Mouse (Mus musculus) urinary bladder, postnatal 10 days (tissue): ENCODE results near the gene Utp6.

Experiments
- DNase-seq: peaks from one replicate; pipeline ENCODE4 v3.0.0; 2022; ENCODE audit warnings: low spot score

The Utp6 gene

DNA sequence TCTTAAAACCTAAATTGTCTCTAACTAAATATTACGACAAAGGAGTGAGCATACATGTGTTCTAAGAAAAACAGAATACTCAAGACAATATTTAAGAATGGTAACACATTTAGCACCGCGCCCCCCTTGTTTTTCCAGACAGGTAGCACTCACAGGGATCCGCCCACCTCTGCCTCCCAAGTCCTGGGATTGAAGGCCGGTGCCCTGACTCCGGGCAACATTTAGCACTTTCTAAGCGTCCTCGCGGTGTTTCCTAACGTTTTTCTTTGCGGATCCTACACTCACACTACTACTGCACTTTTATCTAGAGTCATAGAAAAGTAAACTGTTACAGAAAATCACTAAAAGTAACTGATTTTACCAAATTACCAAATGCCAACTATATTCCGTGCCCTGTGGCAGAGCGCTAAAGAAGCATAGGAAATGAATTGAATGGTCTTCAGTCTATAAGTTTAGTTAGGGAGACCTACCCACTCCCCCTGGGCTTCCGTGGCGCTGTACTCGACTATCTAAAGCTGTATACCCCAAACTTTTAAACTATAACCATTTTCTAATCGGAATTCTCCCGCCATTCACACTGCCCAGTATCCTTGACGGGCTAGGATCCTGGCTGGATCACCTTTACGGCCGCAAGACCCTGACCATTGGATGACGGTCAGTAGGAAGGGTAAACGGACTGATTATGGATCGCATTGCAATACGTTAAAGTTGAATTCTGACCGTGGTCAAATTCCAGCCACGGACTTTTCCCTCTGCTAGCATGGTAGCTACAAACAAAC, 655 bp downstream of the Utp6 start:
- no peak for DNase-seq

DNA sequence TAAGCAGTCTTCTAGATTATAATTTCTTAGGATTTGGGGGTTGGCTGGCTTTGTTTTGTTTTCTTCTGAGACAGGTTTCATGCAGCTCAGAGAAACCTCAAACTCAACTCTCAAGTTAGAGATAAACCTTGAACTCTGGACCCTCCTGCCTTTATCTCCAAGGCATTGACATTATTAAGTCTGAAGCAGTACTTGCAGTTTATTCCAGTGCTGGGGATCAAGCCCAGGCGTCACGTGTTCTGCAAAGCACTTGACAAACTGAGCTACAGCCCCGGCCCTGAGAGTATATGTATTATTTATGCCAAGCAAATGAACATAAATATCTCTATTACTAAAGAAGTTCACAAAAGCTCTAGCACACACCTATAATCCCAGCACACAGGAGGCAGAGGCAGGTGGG, 14.9 kb downstream of the Utp6 start:
- no peak for DNase-seq

DNA sequence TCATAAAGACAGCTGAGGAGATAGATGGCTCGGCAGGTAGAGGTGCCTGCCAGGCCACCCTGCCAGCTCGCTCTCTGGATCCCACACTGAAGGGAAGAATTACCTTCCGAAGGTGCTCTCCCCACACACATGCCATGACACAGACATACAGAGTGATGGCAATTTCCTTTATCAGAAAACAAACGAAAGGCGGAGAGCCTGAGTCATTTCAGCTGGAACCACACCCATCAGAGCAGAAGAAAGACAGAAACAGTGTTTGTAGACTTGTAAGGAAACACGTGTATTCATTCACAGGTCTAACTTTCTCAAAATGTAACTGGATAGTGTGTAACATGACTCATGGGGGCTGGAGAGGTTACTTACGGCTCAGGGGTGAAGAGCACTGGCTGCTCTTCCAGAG, 18.6 kb downstream of the Utp6 start:
- no peak for DNase-seq

DNA sequence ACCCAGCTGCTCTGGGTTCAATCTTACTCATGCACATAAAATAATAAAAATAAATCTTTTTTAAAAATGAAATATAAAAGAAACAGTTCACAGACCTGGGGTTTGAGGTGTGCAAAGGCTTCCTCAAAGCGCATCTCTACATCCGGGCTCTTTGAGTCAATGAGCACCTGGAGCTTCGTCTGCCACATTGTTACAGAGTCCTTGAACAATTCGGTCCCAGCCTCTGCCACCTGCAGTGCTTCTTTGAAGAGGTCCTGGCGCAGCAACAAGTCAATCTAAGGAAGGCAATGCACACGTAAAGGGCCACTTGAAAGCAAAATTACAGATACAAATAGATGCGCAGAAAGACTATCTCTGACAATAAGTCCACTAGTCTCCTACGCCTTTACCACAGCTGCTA, 19.1 kb downstream of the Utp6 start:
- DNase-seq: no peak

DNA sequence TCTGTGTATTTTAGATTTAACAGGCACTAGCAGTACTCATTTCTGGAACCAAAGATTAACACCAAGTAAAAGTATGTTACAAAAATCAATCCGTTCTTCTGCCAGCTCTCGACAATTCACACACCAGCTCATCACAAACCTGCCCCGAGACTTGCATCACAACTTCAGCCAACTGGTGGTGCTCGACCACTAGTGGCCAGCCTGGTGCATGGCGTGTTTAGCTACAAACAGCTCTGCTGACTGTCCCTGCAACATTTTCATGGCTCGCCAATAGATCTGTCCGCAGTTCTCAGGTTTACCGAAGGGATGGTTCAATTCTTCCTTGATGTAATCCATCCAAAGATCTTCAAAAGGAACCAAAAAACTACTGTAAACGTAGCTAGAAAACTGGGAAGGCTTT, 26.4 kb downstream of the Utp6 start:
- DNase-seq: no peak

DNA sequence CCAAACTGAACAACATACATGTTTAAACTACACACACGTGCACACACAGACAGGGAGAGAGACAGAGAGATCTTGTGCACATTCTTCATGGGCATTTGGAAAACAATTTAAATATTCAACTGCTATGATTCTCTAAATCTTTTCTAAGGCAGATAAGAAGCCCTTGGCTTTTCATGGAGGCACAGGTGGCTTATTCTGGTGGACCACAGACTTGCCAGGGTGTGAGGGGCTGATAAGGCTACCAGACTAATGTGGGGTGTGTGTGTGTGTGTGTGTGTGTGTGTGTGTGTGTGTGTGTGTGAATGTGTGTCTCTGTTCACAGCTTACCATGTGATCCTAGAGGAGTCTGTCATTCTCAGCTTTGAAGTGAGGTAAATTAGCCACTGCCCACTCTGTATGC, 39.4 kb downstream of the Utp6 start:
- DNase-seq: no peak

DNA sequence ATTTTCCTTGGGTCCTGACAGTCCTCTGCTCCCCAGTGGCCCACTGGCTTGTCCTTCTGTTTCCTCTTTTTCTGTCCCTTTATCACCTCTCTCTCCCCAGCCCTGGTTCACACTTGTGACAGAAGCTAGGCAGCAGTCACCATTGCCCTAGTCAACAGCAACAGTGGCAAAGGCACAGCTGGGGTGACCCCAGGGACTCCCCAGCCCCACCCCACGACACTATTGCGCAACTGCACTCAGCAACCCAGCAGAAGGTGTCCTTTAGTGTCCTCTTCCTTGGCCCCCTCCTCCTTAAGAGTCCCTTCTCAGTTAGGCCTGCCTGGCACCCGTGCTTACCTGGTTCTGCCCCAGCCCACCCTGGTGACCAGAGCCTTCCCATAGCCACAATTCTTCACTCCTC, 40.0 kb downstream of the Utp6 start:
- DNase-seq: no peak

DNA sequence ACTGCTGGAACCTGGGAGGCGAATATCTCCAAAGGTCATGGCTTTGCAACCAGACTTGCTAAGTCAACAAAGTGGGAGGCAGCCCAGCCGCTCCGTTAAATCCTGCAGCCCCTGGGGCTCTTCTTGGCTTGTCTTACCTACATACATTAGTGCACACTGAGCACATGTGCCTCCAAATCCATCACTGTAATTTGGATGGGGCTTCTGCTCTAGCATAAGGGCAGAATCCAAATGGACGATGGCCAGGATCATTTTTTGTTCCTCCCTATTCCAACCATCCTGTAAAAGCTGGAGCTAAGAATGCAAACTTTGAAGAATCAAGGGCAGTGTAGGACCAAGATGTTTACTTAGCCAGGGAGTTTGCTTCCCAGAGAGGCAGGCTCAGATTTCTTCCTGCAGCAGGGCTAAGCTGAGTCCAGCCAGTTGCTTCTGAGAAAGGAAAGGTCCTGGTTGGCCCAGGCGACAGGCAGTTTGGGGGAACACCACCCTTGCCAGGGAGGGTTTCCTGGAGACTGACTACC, 41.6 kb downstream of the Utp6 start:
- no peak for DNase-seq

DNA sequence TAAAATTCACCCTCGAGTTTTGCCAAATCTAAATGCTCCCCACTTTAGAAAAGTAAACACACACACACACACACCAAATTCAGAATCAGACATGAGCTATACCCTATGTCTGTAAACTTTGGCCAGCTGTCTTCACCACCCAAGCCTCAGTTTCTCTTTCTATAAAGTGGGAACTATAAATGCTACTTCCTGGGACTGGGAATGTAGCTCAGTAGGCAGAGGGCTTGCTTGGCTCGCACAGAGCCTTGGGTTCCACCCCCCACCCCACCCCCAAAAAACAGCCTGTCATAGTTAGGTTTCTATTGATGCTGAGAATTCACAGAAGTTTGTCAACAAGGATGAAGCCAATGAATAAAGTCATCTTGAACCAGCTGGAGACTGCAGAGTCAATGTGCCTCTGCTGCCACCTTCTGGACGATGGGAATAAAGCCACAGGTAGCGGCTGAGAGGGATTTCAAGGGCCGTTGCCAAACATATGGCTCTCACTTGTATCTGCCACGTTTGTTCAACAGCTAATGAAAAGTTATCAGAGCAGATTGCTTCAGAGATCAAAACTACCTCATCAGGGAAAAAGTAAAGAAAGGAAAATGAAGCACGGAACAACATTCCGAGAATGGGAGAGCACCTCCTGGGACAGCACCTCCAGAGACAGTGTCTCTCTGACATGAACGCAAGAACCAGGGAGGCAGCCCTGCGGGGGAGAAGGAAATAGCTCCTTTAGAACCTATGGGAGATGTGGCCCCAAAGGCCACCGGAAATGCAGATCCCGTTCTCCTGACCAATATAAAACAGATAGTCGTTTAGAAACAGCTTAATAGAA, 42.3 kb downstream of the Utp6 start:
- DNase-seq: no peak

DNA sequence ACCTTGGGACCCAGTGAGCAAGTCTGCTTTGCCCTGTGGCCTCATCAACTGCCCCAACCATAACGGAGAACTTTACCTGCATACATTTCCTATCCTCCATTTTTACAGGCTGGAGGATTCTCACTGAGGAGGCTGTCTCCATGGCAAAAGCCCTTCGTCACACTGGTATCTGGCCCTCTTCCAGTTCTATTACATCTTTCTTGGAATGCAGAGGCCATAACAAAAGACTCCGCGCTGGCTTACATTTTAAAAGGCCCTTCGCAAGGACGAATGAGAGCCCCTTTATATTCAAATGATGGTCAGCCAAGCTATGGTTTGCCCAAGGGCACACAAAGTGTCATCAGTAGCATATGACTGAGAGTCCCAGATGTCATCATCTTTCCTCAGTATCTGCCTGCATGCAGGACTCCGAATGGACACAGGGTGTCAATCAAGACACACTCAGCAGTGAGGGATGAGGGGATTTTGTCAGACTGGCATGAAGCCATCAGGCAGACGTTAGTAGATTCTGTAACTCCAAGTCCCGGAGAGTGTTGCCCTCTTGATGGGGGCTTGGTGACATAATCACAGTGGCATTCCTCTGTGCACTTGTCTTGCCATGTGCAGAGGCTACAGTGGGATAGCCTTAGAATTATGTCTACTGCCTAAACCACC, 46.4 kb downstream of the Utp6 start:
- DNase-seq: no peak

DNA sequence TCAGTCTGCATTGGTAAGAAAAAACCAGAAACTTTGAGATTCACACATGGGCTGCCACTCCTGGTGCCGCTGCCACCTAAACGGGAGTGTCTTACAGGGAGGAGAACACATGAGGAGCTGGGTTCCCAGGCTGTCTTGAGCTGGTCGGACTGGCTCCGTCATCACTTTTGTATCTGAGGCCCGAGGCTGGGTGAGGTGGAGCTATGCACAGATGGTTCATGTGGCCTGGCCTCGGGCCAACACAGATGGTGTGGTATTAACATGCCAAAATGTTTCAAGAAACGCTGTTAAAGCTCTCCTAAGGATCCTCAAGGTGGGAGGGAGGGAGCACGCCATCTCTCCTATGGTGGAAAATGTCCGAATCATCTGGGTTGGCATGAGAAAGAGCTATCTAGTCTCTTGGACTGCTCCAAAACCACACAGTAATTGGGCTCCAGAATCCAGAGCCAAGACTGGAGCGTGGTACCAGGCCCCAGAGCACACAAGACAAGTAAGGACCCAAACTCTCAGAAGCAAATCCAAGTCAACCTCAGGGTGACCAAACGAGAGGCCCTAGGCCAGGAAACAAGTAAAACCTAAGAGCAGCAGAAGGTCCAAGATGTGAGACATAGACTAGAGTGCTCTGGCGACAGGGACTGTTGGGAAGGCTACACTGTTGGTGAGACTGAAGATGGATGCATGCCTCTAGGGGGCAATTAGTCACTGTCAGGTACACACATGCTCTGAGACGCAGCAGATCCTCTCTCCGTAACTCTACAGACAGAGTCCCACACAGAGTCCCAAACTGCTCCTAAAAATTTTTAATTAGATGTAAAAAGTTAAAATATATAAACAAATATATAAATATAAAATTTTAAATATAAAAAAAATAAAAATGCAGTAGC, 53.3 kb downstream of the Utp6 start:
- DNase-seq: no peak

DNA sequence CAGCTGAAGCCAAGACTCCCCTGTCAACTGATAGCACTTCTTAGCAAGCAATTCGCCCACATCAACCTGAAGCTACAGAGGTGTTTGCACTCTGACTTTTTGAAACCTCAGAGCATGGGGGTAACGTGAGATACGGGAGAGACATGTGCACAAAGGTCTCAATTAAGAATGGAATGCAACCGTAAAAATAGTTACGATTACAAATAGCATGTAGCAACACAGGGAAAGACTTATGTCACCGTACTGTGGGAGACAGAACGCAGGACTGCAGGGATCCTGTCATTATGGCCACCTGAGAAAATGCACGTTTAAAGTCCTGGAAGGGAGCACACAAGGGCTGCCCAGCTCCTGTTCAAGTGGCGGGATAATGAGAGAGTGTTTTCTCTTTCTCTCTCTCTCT, 55.3 kb downstream of the Utp6 start:
- no peak for DNase-seq

DNA sequence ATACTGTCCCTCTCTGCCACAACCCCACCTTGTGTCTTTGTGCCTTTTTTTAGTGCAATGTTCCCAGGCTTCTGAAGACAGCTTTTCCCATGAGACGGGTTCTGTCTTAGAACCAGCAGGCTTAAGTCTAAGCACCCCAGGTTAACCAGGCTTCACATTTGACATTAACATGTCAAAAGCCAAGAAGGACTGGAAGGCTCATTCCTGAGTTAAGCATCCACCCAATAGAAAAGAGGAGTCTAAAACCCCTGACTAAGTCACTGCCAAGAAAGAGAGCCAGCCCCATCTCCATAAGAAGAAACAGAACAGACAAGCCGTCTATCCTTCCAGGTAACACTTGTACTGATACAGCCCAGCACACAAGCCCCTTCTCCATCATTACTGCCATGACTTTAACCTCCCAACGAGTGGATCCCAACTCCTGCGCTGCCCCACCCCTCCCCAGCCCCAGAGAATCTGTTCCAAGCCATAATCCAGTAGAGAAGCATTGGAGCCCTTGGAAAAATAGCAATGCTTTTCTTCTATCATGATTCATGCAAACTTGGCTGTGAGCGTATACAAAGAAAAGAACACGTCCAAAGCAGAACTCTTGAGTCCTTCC, 59.2 kb downstream of the Utp6 start:
- no peak for DNase-seq

DNA sequence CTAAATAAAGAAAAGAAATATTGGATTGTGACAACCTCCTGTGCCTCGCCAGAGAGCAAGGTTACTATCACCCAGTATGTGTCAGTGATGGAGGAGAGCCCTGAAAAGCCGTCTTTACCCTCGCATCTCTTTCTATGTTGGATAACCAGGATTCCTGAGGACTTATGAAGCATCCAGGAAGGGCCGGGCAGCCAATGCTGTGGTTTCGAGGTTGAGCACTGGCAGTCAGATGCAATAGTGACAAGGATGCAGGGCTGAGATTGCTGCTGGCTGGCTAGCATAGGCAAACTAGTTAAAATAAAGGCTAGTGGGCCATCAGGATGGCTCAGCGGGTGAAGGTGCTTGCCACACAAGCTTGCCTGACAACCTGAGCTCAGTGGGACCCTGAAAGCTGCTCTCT, 61.0 kb downstream of the Utp6 start:
- no peak for DNase-seq

DNA sequence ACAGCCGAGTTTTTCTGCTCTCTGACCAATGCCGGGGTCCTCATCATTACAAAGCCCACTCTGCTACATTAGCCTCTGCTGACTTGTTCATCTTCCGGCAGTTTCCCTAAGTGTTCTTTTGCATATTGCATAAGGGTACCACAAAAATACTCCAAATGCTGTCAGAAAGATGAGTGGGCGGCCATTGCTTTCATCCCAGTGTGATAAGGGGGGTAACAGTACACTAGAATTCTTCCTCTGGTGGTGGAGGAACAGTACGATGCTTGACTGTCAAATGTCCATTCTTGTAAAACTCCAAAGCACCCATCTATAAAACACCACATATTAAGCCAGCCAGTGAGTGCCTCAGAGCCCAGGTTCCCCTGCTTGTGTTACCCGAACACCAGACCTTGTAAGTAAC, 69.9 kb downstream of the Utp6 start:
- DNase-seq: no peak

DNA sequence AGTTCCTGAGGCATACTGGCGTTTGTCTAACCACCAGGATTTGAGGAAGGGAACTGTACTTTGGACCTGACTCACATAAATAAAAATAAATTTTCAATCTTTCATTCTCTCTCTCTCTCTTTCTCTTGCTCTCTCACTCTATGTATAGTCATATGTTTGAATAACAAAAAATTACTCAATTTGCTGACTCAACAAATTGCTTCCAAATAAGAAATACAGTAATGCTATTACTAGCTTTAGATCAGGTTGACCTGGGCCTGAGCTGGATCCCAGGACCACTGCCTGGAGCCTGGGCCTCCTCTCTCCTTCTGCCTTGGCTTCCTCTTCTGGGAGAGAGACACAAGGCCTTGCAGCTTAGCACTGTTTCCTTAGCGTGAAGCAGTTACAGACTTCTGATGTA, 71.4 kb downstream of the Utp6 start:
- no peak for DNase-seq

DNA sequence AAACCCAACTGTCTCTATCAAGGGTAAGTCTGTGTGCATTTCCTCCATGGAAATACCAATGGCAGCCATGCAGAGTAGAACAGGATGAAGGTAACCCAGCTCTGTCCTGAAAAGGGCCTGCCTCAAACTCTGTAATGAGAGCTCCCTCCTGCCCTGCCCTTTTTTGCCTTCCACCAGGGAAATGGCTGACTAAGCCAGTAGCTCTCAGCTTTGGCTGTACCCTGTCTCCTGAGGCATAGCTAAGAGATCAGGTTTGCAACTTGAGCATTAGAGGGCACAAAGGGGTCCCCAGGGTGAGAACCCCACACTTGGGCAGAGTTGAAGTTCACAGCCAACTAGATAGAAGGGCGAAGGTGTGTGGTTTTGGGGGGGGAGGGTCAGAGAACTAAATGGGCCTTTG, 75.2 kb downstream of the Utp6 start:
- DNase-seq: no peak

DNA sequence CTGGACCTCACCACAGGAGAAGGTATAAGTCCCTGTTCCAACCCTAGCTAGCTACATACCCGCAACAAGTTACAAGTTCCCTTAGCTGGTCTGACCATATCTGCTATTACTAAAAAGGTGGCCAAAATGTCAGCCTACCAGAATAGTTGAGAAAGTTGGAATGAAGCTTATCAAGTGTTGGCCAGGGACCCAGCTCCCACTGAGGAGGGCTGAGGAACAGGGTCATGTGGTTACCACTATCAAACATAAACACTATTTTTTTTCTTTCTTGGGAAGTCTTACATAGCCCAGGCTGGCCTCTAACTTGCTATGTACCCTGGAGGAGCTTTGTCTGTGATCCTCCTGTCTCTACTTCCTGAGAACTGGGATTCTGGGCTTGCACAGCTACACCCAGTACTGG, 75.8 kb downstream of the Utp6 start:
- DNase-seq: no peak

DNA sequence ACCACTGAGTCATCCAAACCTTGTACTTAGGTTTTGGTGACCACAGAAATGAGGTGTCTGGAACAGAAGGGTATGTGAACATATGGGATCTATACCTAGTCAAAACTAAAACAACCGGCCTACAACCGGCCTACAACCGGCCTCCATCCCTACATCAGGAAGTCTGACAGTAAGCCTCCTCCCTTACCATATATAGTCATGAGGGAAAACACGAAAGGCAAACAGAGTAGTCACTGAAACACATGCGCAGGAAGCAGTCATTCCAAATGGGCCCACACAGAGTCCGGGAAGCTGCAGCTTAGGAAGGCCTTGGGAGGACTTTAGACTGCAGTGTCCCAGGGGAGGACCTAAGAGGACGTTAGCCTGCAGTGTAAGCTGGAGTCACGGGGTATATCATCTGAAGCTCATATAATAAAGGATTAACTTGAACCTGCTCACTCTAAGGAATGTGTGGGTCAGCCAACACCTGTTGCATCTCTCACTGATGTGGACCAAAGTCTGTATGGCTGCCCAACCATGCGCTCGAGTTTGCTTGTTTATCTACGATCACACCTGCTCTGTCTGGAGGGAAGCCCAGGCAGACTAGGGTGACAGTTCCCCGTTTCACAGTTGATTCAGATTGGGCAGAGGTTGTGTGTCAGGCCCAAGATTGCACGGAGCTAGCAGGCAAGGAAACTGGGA, 76.3 kb downstream of the Utp6 start:
- DNase-seq: no peak

DNA sequence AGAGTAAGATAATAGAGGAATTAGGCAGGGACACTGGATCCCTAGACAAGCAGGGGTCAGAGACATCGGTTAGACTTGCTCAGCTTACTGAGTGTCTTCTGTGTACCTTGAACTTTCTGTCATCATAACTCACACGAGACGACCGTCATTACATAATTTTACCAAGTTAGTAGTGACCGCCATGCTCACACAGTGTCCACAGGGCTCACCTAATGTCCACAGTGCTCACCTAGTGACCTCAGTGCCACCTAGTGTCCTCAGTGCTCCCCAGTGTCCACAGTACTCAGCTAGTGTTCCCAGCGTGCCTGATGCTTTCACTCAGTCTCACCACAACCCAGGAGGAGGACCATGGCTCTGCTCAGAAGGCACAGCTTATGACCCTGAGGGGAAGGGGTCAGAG, 77.4 kb downstream of the Utp6 start:
- no peak for DNase-seq
